Mouse (Mus musculus) spleen, embryonic (tissue): ENCODE measurements around the gene Maip1.

Experiments used
- CTCF ChIA-PET: fragments of 350-600 bp; sonication (Branson Sonifier 250); formaldehyde crosslinking; loops from one replicate; lab custom pipeline; 2022; lab: Charles Lee

Gene Maip1

DNA sequence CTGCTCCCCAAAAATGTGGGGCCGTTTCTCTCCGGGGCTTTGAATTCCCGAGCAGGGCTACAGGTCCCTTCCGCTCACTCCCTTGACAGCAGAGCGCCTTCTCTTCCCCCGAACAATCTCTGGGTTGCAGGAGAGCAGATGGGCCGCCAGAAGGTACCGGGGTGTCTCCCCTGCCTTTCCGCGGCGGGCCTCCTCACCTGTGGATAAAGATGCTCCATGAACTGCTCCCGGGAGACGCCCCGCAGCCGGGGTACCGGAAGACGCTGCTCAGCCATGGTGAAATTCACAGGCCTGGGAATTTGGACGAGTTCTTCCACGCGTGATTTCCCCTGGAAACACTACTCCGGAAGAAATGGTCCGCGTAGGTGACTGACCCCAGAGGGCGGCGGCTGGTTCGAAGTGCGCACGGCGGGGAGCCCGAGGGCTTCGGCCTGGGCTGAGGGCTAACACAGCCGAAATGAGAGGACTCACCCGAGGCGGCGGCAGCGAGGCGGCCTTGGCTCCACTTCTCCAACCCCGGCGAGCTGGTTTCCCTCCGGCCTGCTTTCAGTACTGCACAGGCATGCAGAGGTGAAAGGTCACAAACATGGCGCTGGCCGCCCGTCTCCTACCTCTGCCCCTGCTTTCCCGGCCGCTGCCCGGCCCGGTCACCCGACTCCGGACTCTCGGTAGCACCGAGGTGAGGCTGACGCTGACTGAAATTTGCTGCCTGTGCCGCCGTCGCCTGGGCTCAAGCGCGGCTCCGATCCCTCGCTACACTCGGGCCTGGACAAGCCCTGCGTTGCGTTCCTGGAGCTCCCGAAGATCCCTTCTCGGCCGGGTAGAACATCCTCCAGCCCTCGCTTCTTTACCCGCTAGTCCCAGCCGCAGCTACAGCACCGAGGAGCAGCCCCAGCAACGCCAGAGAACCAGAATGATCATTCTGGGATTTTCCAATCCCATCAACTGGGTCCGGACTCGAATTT lies at the start of gene Maip1, which contains the start of gene Tyw5:
TSS of gene Maip1 (plus strand) at position 142 of the 965 bp plus-strand sequence.
TSS of gene Tyw5 (minus strand) at position 915 of the 965 bp plus-strand sequence.
- CTCF ChIA-PET, result no interaction called here

DNA sequence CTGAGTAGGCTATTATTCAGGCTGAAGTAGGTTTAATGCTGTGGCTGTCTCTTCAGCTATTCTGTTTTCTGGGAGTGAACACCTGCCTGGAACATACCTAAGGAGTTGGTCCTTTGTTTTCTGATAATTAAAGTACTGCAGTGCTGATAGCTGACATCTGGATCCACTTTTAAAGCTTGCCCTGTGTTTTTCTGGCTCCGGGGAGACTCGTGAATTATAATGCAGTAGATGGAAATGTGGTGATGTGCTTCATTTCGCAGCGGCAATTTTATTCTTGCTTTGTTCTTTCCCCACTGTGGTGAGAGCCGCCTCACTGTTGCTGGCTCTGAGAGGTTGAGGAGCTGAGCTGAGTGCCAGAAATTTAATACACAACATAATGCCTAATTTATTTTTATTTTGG lies 47.6 kb upstream of the Maip1 start:
- CTCF ChIA-PET, result no interaction called here

DNA sequence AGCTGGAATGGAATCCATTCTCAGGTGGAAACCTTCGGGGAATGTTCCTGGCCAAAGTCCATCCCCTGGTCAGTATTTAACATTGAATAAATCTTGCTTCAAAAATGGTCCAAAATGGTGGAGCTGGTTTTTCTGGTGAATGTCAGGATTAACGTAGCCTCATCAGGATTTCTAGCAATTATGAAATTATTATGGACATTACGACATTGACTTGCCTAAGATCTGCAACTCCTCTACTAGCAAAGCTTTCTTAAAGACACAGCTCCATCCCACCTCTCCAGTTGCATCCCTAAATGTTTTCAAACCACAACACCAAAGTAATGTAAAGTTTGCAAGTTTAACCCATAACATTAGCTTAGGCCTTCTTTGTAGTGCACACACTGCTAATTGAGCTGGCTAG lies 38.7 kb upstream of the Maip1 start:
- CTCF ChIA-PET, result no interaction called here

DNA sequence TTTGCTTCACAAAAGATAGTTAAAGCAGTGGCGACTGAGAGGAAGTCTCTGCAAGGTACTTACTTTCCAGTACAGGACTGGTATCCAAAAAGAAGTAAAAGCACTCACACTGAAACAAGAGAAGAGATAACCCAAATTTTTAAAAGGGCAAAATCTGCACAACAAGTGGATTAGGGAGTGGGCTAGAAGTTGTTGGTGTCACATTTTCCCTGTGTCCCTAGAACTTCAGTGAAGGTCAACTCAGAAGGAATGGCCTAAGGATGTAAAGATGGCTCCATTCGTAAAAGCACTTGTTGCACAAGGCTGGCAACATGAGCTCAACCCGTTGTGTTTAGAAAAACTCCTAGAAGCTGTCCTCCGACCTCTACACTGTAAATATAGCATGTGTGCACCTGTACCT lies 37.0 kb upstream of the Maip1 start:
- CTCF ChIA-PET, result no interaction called here

DNA sequence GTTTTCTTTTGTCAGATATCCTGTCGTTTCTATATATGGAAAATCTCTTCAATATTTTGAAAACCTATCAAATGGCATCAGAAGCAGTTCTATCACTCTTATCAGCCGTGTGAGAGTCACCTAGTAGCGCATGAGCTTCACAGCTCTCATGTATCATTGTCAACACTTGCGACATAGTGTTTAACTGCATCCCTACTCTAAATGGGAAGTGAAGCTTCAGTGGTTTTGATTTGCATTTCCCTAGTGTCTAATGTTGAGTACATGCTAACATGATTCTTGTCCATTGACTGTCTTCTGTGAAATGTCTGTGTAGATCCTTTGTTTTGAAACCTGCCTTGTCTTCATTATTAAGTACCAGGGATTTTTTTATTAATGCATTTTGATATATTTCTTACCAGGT lies 35.7 kb upstream of the Maip1 start:
- CTCF ChIA-PET, result no interaction called here

DNA sequence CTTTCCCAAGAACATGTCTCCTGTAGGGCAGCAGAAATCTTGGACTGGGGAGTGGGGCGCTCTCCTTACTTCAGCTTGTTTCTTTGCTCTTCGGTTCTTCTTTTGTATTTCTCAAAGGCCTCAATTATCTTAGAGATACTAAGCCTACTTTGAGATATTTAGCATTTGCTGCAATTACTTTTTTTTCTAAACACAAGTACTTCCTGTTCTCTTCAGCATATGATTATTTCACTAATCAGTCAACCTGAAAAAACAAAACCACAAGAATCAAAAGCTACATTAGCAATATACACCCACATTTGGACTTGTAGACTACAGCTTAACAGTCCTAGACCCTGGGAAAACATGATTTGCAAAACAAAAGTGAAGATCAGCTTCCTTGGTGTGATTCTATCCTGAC lies 30.9 kb upstream of the Maip1 start:
- CTCF ChIA-PET, result no interaction called here

DNA sequence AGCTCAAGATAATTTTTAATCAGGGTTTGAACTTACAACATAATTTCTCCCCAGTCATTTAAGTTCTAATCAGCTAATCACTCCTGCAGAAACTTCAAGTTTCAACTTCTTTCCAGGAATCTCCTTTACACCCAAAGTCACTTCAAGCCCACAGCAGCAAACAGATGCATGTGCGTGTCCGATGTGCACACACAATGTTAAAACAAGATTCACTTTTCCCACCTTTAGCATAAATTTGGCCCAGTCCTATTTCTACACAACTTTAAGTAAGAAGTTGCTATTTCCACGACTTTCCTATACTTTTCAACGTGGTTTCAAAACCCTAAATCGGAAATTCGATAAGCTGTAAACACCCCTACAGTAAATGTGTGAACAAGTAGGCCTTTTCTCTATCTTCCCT lies 29.3 kb upstream of the Maip1 start:
- CTCF ChIA-PET, result interaction anchor here (1.3 kb wide), 1 partner anchor 17 kb away, joined by 3 read pairs; no protein-coding TSS in a partner anchor

DNA sequence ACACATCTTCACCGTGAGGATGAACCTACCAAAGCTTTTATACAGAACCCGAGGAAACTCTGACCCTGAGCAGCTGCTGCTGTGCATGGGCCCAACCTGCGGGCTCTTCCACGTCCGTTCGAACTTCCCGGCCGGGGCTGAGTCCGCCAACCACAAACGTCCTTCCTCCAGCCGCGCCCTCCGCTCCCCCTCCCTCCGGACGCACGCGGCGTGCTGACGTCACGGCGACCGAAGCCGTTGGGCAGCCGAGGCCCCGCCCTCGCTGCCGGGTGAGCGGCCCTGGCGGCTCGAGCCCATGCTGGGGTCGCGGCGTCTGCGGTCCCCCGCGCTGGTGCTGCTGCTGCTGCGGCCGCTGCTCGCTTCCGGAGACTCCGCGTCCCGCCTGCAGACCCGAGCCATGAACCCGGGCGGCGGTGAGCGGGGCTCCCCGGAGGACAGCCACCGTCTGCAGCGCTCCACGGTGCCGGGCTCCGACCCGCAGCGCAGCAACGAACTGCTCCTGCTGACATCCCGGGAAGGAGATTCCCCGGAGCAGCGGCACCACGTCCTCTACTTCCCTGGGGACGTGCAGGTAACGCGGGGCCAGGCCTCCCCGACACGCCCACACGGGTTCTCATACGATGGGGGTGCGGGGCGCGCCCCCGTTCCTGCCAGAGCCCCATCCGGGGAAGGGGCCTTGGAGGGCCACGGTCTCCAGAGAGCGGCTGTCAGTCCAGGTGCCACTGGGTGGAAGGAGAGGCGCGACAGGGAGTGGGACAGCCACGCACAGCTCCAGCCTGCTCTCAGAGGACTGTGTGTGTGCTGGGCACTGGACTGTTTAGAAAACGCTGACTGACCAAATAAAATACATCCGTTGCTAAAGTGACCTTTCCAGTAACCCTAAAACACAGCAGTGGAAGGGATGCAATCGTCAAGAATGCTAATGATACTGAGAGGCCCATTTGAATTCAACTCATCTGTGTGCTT lies 28.5 kb upstream of the Maip1 start, which contains the start of gene 1700066M21Rik:
TSS of gene 1700066M21Rik (plus strand) at position 245 of the 966 bp plus-strand sequence.
- CTCF ChIA-PET, result interaction anchor here (1.3 kb wide), 1 partner anchor 16 kb away, joined by 3 read pairs; no protein-coding TSS in a partner anchor

DNA sequence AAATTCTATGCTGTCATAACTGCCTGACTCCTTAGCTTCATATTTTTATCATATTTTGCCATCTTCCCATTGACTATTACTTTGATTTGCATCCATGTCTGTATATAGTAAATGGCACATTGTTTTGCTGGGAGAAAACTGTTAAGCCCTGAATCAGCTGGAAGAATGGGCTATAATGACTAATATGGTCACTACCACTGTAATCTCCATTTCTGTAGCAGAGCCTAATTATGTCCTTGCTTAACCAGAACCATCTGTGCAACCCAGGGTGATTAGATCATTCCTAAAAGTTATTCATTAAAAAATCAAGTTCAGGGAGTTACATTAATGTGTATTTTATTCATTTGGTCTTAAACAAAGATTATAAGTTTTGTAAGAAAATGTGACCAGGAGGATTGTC lies 19.6 kb upstream of the Maip1 start:
- CTCF ChIA-PET, result no interaction called here

DNA sequence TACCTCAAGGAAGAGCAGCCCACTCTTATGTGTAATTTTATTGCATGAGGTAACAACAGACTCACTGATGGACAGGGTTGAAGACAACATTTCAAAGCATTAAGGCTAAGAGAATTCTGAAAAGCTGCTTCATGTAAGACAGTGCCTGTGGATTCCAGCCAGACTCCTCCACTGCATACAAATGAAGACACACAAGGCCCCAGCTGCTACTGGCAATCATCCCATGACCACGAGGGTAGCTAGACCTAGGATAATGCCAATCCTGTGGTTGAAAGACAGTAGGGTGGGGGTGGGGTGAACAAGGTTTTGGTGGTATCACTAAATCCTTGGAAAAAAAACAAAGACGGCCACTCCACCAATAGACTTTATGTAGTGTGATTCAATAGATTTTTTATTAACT lies 18.3 kb upstream of the Maip1 start:
- CTCF ChIA-PET, result no interaction called here

DNA sequence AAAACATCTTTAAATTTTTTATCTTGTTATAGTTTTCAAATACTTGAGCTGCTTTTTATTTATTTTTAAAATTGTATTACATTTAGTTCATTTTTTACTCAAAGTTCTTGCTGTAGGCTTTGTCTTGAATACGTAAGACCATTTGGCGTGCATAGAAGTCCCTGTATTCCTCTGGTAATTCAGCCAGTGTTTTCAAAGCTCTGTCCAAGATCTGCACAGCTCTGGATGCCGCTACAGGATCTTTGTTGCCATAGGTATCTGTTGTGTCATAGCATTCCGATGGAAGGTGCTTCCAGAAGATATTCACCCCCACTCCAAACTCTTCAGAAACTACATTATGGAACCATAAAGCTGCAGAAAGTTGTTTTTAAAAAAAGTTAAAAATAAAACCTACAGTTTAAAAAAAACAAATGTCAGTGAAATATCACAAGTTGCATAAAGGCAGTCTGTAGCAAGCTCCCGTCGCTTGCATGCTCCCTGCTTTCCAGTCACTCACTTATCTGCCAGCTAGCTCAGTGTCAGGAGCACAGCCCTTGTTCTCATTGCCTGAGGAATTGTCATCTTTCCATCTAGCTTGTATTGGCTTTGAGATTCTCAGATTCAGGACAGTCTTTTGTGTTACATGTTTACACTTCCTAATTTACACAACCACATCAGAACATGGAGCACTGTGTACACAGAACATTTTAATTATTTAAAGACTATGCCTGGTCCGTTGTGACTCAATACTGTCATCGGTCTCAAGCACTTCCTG lies 17.5 kb upstream of the Maip1 start:
- CTCF ChIA-PET, result no interaction called here

DNA sequence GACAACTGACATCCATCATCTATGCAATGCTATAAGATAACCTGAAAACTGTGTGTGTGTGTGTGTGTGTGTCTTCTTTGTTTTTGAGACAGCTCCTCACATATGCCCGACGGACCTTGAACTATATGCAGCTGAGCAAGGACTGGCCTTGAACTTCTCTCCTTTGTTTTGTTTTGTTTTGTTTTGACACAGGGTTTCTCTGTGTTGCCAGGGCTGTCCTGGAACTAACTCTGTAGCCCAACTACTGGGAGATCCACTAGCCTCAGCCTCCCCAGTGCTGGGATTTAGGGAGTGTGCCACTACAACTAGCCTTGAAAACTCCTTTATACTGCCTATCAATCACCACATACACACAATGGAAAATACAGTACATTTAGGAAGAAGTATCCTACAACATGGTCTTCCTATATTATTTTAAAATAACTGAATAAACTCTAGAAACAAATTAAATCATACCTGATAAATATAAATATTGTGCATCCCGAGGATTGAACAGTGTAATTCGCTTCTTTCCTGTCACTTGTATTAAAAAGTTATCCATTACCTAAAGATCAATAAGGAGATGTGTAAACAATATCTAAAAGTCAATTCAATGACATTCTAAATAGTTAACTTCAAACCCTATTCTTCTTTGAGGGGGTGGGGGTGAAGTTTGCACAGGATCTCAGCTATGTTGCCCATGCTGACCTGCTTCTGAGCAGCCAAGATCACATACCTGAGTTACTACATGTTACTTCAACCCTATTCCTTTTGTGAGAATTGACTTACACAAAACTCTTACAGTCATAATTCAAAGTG lies 14.9 kb upstream of the Maip1 start:
- CTCF ChIA-PET, result no interaction called here

DNA sequence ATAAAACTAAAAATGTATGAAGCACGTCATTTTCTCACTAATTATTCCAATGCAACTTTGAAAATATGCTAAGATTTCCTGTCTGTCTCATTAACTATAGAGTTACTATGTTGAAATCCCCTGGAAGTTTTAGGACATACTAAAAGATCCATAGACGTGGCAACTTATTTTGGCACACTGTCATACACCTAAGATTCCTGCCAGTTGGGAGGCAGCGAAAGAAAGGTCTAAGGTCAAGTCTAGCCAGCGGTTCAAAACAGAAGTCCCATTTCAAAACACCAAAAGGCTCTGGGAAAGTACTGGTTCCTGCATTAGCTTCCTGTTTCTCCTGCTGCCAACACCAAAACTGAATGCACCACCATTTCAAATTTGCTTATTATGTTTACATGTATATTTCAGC lies 13.7 kb upstream of the Maip1 start:
- CTCF ChIA-PET, result no interaction called here

DNA sequence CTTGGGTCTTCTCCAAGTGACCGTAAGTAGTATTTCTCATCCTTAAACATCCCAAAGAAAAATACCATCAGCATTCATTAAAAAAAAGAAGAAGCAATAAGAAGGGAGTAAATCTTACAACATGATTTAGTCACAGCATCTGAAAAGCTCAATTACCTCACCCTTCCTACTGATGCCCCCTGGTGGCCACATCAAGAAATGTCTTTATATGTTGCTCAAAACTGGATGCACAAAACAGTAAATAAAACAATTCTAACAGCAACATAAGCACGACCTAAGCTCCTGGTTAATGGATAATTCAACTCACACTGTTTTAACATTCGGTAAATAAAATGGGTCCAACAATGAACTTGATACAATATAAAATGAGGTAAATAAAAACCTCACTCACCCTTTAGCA lies 12.1 kb upstream of the Maip1 start:
- CTCF ChIA-PET, result interaction anchor here (1.1 kb wide), 1 partner anchor 17 kb away, joined by 3 read pairs; the partner anchor contains the start of gene 1700066M21Rik

DNA sequence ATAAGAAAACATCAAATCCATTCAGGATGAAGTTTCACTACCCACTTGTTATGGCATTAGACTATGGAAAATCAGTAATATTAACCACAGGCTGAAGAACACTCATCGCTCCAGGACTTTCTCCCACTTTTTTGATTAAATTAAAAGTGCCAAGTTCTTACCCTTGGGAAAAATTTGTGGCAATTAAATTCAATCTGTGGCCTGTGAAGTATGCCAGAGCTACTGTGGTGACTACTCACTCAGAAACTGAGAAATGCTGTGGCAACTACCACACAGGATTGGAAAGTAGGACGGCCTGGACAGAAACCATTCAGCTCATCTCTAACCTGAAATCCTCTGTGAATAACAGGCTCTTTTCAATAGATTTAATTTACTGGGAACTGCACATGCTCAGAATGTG lies 5.8 kb upstream of the Maip1 start:
- CTCF ChIA-PET, result no interaction called here

DNA sequence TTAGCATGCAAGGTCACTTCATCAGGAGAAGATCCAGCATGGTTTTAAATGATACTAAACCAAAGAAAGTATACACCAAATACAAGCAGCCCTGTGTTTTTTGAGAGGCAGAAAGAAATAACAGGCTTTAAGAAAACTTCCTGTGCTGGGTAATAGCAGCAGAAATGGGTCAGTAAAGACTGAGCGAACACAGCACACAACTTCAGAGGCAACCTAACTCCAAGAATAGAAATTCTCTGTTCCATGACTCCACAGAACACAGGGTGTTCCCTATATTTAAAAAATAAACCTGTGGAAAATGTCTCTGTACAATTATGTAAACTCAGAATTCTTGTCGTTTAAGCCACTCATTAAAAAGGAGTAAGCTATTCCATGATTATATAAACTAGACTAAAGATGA lies 5.3 kb upstream of the Maip1 start:
- CTCF ChIA-PET, result no interaction called here

DNA sequence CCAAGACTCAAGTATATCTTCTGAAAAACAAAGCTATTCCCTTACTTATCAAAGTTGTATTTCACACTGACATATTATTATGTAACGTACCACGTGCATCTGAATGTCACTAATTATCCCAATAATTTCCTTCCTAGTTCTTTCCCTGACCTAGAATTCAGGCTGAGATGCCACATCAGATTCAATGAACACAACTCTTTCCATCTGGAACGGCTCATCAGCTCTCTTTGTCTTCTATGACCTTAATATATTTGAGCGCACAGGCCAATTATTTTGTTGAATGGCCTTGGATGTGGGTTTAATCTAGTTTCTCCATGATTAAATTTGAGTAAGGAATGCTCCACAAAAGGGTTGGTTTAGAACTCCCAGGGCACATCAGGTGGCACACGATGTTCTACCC lies 4.0 kb upstream of the Maip1 start:
- CTCF ChIA-PET, result no interaction called here

DNA sequence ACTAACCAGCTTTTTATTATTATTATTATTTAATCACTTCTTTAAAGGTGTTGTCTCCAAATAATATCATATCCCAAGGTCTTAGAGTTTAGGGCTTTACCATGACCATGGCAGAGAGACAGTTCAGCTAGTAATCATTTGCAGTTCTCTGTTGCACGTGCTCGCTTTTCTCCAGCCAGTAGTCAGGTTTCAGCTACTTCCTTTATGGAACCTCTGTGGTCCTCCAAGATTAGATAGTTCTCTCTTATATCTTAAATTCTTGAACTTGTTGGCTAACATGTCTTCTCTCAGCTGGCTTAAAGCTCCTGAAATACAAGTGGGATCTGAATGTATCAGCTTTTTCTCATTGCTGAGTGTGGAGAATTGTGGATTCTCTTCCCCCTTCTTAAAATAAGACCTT lies 2.9 kb downstream of the Maip1 start:
- CTCF ChIA-PET, result no interaction called here

DNA sequence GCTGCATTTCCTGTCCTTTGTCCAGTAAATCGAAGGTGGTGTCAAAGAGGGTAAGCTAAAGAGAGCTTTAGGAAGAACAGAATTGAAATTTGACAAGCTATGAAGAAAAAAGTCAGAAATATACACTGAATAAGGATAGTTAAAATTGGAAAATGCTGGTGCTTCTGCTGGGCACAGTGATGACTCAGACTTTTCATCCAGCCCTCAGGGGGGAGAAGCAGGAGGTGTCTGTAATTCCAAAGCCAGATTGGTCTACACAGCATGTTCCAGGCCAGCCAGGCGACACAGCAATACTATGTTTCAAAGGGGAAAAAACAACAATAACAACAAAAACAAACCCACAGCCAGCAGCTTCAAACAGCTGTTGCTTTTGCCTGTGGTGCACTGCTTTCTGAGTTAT lies 7.3 kb downstream of the Maip1 start:
- CTCF ChIA-PET, result no interaction called here

DNA sequence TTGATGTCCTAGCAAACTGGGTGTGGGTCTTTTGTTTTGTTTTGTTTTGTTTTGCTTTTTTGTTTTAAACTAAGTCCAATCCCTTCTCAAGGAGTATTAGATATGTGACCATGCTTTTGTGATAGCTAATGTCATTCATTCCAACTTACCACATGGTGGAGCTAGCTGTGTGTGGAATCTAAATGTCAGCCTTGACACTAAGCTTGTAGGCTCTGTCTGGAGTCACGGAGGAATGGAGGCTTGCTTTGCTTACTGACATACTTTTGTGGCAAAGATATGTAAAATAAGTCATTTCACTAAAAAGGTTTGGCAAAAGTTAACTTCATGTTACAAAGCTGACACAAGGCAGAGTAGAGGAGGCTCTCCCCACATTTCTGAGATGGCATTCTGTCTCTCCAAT lies 17.6 kb downstream of the Maip1 start:
- CTCF ChIA-PET, result no interaction called here
